Mouse (Mus musculus): ENCODE results near the gene Fkbp6.

Gene Fkbp6

GRCm38 (mm10) chr5:135351606-135352005 is 1.8 kb upstream of the Fkbp6 start:
- DNase-seq = no peak

DNA sequence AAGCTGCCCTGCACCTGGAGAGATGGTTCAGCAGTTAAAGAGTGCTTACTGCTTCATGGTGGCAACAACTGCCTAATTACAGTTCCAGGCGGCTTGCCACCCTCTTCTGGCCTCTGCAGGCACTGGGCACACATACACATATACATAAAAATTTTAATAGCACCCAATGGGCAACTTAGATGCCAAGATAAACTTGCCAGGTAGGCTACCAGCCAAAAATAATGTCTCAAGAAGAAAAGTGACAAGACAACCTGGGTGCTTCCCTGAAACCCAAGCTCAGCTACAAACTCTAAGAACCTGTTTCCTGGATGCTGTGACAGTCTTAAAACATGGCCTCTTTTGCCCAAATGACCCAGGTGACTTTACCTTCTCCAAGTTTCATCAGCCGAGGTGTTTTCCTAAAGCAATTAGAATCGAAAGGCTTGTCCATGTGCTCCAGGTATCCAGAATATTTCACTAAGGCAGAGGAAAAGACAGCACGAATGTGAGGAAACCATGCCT is 2.3 kb downstream of the Fkbp6 start:
- no peak for DNase-seq

GRCm38 (mm10) chr5:135346430-135346829 is 3.4 kb downstream of the Fkbp6 start:
- no peak for DNase-seq

DNA sequence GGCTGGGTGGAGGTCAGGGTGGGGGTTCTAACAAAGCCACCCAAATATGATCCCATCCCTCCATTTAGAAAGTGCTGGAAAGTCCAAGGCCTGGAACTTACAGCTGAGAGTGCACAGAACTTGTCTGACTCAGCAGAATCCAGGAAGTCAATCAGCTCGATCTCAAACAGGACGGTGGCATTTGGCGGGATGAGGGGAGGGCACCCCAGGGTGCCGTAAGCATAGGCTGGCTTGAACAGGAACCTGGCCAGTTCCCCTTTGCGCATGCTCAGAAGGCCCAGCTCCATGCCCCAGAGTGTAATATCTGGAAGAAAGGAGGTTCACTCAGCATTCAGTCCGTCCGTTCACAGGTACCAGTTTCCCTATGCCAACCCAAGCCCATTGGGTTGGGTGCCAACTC is 3.9 kb downstream of the Fkbp6 start:
- DNase-seq = no peak

GRCm38 (mm10) chr5:135337575-135337974 is 12.3 kb downstream of the Fkbp6 start:
- DNase-seq = no peak

DNA sequence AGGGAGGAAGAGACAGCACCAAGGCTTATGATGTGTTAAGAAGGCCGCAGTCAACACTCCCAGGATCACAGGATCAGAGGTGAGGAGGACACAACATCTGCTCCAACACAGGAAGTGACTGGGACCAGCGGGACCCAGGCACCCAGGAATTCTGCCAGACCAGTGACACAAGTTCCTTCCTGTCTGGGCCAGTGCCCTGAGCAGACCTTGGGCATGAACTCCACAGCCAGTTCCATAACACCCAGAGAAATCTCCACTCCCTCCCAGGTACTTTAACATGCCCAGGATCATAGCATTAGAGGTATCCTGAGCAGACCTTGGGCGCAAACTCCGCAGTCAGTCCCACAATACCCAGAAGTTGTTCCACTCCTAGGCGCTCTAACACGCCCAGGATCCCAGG is 18.7 kb downstream of the Fkbp6 start:
- DNase-seq = no peak

DNA sequence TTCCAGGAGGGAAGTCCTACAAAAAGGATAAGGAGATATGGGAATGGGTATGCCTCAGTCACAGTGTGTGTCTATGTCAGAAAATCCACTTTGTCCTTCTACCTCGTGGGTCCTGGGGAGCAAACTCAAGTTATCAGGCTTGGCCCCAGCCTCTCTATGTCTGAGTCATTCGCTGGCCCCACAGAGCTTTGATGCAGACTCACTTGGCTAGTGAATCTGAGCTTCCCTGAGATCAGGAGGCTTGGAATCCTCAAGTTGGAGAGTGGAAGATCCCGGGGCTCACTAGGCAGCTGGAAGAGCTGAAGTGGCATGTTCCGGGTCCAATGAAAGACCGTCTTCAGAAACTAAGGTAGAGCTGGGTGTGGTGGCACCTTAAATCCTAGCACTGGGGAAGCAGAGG is 19.6 kb downstream of the Fkbp6 start:
- no peak for DNase-seq

GRCm38 (mm10) chr5:135329471-135329870 is 20.4 kb downstream of the Fkbp6 start:
- no peak for DNase-seq

- no peak for DNase-seq
Measured at GRCm38 (mm10) chr5:135326121-135326659, 23.7 kb downstream of the Fkbp6 start.

DNA sequence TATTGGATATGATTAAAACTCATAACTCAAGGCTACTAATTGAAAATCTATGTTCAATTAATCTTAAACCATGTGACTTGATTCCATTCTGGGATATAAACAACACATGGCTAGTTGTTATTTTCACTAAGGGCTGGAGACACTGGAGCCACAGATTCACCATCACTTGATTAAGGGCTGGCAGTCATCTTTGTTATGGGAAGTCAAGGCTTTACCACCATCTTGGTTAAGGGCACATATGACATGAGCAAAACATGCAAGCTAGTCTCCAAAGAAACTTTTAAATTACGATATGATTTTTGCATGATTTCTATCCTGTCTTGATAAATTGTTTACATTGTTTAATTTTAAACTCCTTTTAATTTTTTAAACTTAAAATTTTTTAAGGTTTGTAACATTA is 27.6 kb downstream of the Fkbp6 start:
- no peak for DNase-seq

- no peak for DNase-seq
Measured at GRCm38 (mm10) chr5:135319856-135320255, 30.0 kb downstream of the Fkbp6 start.

- no peak for DNase-seq
Measured at GRCm38 (mm10) chr5:135316177-135316576, 33.7 kb downstream of the Fkbp6 start.

GRCm38 (mm10) chr5:135306321-135306965 is 43.4 kb downstream of the Fkbp6 start:
- no peak for DNase-seq

DNA sequence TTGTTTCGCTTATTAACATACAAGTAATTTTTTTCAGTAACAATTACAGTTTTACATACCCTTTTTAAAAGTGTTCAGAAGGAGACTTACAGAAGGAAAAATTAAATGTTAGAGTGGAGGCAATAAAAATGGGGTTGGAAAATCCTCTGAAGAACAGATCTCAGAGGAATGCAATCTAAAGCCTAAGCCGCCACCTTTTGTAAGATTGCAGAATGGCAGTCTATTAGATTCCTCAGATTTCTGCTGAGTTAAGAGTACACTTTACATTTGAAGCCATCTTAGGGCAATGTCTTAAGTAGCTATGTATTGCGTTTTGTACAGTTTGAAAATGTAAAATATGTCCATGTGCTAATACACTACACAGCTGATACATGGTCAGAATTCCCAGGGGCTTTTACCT is 47.4 kb downstream of the Fkbp6 start:
- no peak for DNase-seq

GRCm38 (mm10) chr5:135301916-135302315 is 47.9 kb downstream of the Fkbp6 start:
- DNase-seq = no peak

GRCm38 (mm10) chr5:135292001-135292400 is 57.8 kb downstream of the Fkbp6 start:
- DNase-seq = no peak

DNA sequence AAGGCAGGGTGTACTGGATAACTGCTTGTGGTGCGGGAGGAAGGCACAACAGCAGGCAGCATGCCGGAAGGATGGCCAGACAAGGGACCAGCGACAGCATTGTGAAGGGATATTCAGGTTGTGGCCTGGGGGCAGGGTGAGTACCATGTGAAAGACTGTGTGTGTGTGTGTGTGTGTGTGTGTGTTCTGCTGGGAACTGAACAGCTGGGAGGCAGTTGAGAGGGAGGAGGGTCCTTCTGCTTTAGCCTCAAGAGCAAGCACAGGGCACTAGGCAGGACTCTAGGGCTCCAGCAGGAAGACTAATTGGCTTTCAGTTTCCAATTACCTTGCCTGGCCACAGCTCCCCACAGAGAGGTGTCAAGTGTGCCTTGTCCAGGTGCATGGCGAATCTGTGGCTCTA is 58.7 kb downstream of the Fkbp6 start:
- DNase-seq = no peak

- no peak for DNase-seq
Measured at GRCm38 (mm10) chr5:135290703-135291102, 59.1 kb downstream of the Fkbp6 start.

DNA sequence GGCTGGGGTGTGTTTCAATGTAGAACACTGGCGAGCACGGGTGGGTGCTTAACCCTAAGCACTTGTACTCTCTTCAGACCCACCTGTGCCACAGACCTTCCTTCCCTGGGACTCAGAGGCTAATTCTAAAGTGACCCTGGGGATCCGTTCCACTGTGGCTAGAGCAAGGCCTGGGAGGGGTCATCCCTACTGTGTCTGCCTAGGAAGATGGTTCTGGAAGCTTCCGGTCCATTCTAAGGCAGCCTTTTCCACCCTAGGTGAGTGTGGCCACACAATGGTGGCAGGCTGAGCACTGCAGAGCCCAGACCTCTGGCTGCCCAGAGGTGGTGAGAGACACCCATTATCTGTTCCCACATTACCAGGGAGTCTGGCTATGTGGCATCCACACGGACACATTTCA is 62.9 kb downstream of the Fkbp6 start:
- DNase-seq = no peak

GRCm38 (mm10) chr5:135286185-135286584 is 63.7 kb downstream of the Fkbp6 start:
- DNase-seq = peak; percentile 63

DNA sequence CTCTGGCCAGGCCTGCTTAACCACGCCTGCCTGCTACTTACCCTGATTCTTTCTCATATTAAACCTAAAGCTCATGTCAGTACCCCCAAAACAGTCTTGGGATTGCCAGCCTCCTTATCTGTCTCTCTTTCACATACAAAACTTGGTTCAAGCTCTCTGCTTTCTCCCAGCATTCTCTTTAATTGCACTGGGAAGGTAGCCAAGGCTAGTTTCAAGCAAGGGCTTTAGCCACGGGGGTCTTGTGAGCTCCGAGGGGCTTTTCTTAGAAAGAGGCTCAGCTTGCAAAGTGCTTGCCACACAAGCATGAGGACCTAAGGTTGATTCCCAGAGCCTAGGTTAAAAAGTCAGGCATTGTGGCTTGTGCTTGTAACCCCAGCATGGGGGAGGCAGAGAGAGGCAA is 64.6 kb downstream of the Fkbp6 start:
- DNase-seq = no peak

GRCm38 (mm10) chr5:135280226-135280625 is 69.6 kb downstream of the Fkbp6 start:
- DNase-seq = no peak

GRCm38 (mm10) chr5:135276597-135276996 is 73.2 kb downstream of the Fkbp6 start:
- DNase-seq = no peak

DNA sequence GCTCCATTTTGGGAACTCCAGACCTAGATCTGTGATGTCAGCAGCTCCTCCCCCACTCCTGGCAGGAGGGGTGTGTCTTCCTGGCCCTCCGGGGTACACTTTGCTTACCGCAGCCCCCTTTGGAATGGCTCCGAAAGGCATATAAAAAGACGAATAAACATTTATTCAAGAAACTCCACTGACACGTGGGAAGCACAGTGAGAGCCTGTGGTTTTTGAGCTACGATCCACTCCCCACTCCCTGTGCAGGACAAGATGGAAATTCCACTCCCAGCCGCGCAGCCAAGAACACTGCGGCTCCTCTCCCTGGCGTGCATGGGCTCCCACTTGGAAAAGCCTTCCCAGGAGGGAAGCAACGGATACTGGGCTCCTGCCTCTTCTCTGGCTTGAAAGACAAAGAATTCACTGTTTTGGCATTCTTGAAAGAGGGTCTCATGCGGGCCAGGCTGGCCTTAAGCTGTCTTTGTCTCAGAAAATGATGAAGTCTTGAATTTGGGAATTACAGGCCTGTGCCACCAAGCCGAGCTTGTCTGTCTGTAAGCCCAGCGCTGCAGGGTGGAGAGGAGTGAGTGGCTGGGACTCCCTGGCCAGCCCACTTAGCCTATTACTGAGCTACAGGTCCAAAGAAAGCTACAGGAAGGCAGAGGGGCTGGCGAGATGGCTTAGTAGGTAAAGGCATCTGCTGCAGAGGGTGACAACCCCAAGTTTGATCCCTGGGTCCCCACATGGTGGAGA is 75.0 kb downstream of the Fkbp6 start:
- no peak for DNase-seq
